Mouse (Mus musculus): ENCODE measurements at regions not wholly inside any gene's neighbourhood (a gene's known extent, or its start where the extent isn't known, plus 50 kb on each side); places are given as distances from the start of the nearest gene placed in this dataset.

DNA sequence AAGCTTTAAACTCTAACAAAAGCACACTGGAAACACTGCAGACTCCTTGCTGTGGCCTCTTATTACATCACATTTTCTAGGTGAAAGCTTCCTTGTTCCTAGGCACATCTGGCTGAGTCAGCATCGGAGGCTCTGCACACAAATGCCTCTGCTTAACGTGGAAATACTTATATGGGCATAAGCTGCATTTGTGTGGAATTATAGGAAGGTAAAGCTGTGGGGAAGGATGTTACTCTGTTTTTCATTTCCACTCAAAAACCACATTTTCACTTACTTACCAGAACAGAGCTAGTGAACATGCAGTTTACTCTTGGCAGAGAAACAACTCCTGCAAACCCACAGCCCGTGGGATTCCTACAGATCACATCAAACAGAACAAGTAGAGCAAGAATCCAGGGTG lies 609.9 kb downstream of the Efnb2 start:
- TF ChIP-seq CTCF (IDR thresholded peaks at IDR 0.05; ENCODE audit: insufficient read depth, low read length) (no peak), POLR2A (IDR thresholded peaks at IDR 0.05; ENCODE audit: borderline replicate concordance, extremely low read depth, low read depth, low read length) (no peak)
